In the genomic region with DNA sequence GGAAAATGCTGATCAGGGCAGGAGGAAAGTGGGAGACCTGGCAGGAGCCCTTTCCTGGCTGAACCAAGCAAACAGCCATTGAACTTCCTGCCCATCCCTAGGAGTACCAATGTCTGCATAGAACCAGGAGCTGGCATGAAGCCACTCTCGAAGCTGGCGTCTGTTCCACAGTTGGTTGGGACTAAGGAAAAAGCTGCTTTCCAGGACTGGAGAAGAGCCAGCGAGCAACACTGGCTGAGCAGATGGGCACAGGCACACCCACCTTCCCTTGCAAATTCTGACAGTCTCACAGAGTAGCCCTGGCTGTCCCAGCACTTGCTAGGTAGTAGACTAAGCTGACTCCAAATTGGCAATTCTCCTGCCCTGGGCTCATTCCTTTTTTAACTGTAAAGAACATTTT, we compare ENCODE assay signal across 8 mouse cellular contexts. TPM values are rescaled to one million over a fixed set of nuclear protein-coding genes. Genes with fewer than 3 reads are reported as not detected.
DNase-seq lines count a peak whose midpoint lies in the region; ATAC-seq lines count a peak whose summit lies in the region.
"Had no signal": no experiment of that assay in that cellular context is flagged by ENCODE, and none has a peak within 500 bp of the region (broad histone marks: within the 10 kb centered on the region; RNA-seq: fewer than 3 reads in every experiment).

No protein-coding gene starts in this region.

- DNase-seq in midbrain, embryonic 14.5 days: peak; percentile 70
- DNase-seq in cerebellum, adult 11-12 months: peak; percentile 80
- DNase-seq in forebrain, embryonic 14.5 days (ENCODE audit: low spot score): peak; percentile 95
- DNase-seq in layer of hippocampus, postnatal 36 days: peak; percentile 82 to 84
- DNase-seq in embryo, embryonic 9.5 days (ENCODE audit: extremely low spot score): no peak

- H3K4me2 ChIP-seq in midbrain, embryonic 14.5 days (ENCODE audit: low read length): no peak overlapping the region
- no peak overlapping the region for H3K4me2 ChIP-seq in midbrain, embryonic 13.5 days (replicated peaks)
- no peak overlapping the region for H3K4me2 ChIP-seq in forebrain, embryonic 14.5 days (ENCODE audit: low read length)
- no peak overlapping the region for H3K4me2 ChIP-seq in neural tube, embryonic 15.5 days

- no peaks in the 10 kb centered on the region for H3K36me3 ChIP-seq in midbrain, embryonic 14.5 days (ENCODE audit: control insufficient read depth, insufficient read depth, low read length)
- no peaks in the 10 kb centered on the region for H3K36me3 ChIP-seq in midbrain, embryonic 13.5 days
- 0 out of 2 replicates have a peak, but pooled peaks cover 2% of the 10 kb centered on the region for H3K36me3 ChIP-seq in forebrain, embryonic 14.5 days (ENCODE audit: control insufficient read depth, insufficient read depth, low read length)
- H3K36me3 ChIP-seq in neural tube, embryonic 15.5 days: no peaks in the 10 kb centered on the region

- H3K27ac ChIP-seq in midbrain, embryonic 14.5 days (replicated peaks; ENCODE audit: low read depth, low read length): no peak overlapping the region
- no peak overlapping the region for H3K27ac ChIP-seq in midbrain, embryonic 13.5 days
- H3K27ac ChIP-seq in forebrain, embryonic 14.5 days (ENCODE audit: low read depth, low read length): peak overlapping the region; percentile 39; the same call in 1 of the 2 replicates
- H3K27ac ChIP-seq in neural tube, embryonic 15.5 days (replicated peaks): peak overlapping the region; percentile 72; the same call in 1 of the 2 replicates

- H3K4me1 ChIP-seq in midbrain, embryonic 14.5 days (ENCODE audit: control insufficient read depth, insufficient read depth, low read length): peaks cover 11% of the 10 kb centered on the region; the same call in 1 of the 2 replicates
- H3K4me1 ChIP-seq in midbrain, embryonic 13.5 days (replicated peaks): peaks cover 20% of the 10 kb centered on the region
- peaks cover 15% of the 10 kb centered on the region for H3K4me1 ChIP-seq in forebrain, embryonic 14.5 days (ENCODE audit: control insufficient read depth, insufficient read depth, low read length)
- peaks cover 24% of the 10 kb centered on the region for H3K4me1 ChIP-seq in neural tube, embryonic 15.5 days

- H3K9me3 ChIP-seq in midbrain, embryonic 14.5 days (ENCODE audit: control insufficient read depth, low read length): no peaks in the 10 kb centered on the region
- H3K9me3 ChIP-seq in midbrain, embryonic 13.5 days: no peaks in the 10 kb centered on the region
- H3K9me3 ChIP-seq in forebrain, embryonic 14.5 days (replicated peaks; ENCODE audit: control insufficient read depth, low read length): no peaks in the 10 kb centered on the region
- no peaks in the 10 kb centered on the region for H3K9me3 ChIP-seq in neural tube, embryonic 15.5 days (replicated peaks)

- H3K27me3 ChIP-seq in midbrain, embryonic 14.5 days (ENCODE audit: control insufficient read depth, insufficient read depth, low read length): peaks cover 12% of the 10 kb centered on the region; the same call in 1 of the 2 replicates
- H3K27me3 ChIP-seq in midbrain, embryonic 13.5 days: peaks cover 58% of the 10 kb centered on the region
- H3K27me3 ChIP-seq in forebrain, embryonic 14.5 days (replicated peaks; ENCODE audit: control insufficient read depth, insufficient read depth, low read length): no peaks in the 10 kb centered on the region
- H3K27me3 ChIP-seq in neural tube, embryonic 15.5 days (replicated peaks): no peaks in the 10 kb centered on the region

- ATAC-seq in midbrain, embryonic 14.5 days (ENCODE audit: low FRiP score, low TSS enrichment): no peak
- ATAC-seq in midbrain, embryonic 13.5 days: no peak
- ATAC-seq in forebrain, embryonic 14.5 days: peak; percentile 76
- ATAC-seq in neural tube, embryonic 15.5 days (ENCODE audit: low FRiP score): 0 out of 2 replicates have a peak, but pooled peaks have one; percentile 30

- no peak overlapping the region for H3K4me3 ChIP-seq in midbrain, embryonic 14.5 days (replicated peaks; ENCODE audit: low read depth, low read length)
- H3K4me3 ChIP-seq in midbrain, embryonic 13.5 days (replicated peaks): no peak overlapping the region
- H3K4me3 ChIP-seq in forebrain, embryonic 14.5 days (ENCODE audit: low read depth, low read length): no peak overlapping the region
- no peak overlapping the region for H3K4me3 ChIP-seq in neural tube, embryonic 15.5 days (replicated peaks)

- no peak overlapping the region for H3K9ac ChIP-seq in midbrain, embryonic 14.5 days (replicated peaks; ENCODE audit: low read length)
- no peak overlapping the region for H3K9ac ChIP-seq in midbrain, embryonic 13.5 days (replicated peaks)
- no peak overlapping the region for H3K9ac ChIP-seq in forebrain, embryonic 14.5 days (ENCODE audit: low read length)
- no peak overlapping the region for H3K9ac ChIP-seq in neural tube, embryonic 15.5 days (replicated peaks)

- WGBS in midbrain, embryonic 14.5 days: 74% methylated on average over 3 of the region's 3 CpGs
- 73% methylated on average over 3 of the region's 3 CpGs for WGBS in midbrain, embryonic 13.5 days
- WGBS in forebrain, embryonic 14.5 days: 19% methylated on average over 3 of the region's 3 CpGs
- 62% methylated on average over 3 of the region's 3 CpGs for WGBS in neural tube, embryonic 15.5 days

RNA-seq across cellular contexts. Expression of a gene that starts 3.5 kb away (rescaled TPM):
- polyA plus RNA-seq in midbrain, embryonic 14.5 days (2014; fragmentation: Nextera tagmentation; extraction: Ambion mirVana): not detected in 2 replicates
- not detected in 2 replicates for polyA plus RNA-seq in midbrain, embryonic 13.5 days (2015; fragmentation: Nextera tagmentation; extraction: Ambion mirVana)
- polyA plus RNA-seq in forebrain, embryonic 14.5 days (2014; fragmentation: Nextera tagmentation; extraction: Ambion mirVana): not detected in 2 replicates
- total RNA-seq in layer of hippocampus, postnatal 36 days (2021): not detected
- not detected in 2 replicates for polyA plus RNA-seq in neural tube, embryonic 15.5 days (2015; fragmentation: Nextera tagmentation; extraction: Ambion mirVana)
- polyA plus RNA-seq: heart, postnatal 0 days had no signal

RNA-seq across cellular contexts. Expression of a gene that starts 22.5 kb away (rescaled TPM):
- polyA plus RNA-seq in midbrain, embryonic 14.5 days (2014; fragmentation: Nextera tagmentation; extraction: Ambion mirVana): 27.0 and 31.8 TPM in 2 replicates
- polyA plus RNA-seq in midbrain, embryonic 13.5 days (2015; fragmentation: Nextera tagmentation; extraction: Ambion mirVana): 33.7 and 35.3 TPM in 2 replicates
- 37.0 and 41.8 TPM in 2 replicates for polyA plus RNA-seq in forebrain, embryonic 14.5 days (2014; fragmentation: Nextera tagmentation; extraction: Ambion mirVana)
- total RNA-seq in layer of hippocampus, postnatal 36 days (2021): 1 to 10 TPM; 2.2 TPM
- polyA plus RNA-seq in neural tube, embryonic 15.5 days (2015; fragmentation: Nextera tagmentation; extraction: Ambion mirVana): 42.3 and 51.4 TPM in 2 replicates

RNA-seq across cellular contexts. Expression of a gene that starts 24.5 kb away (rescaled TPM):
- 317 and 327 TPM in 2 replicates for polyA plus RNA-seq in midbrain, embryonic 14.5 days (2014; fragmentation: Nextera tagmentation; extraction: Ambion mirVana)
- 275 TPM in 2 replicates for polyA plus RNA-seq in midbrain, embryonic 13.5 days (2015; fragmentation: Nextera tagmentation; extraction: Ambion mirVana)
- polyA plus RNA-seq in forebrain, embryonic 14.5 days (2014; fragmentation: Nextera tagmentation; extraction: Ambion mirVana): 303 and 306 TPM in 2 replicates
- 100 to 1,000 TPM; 280 to 304 TPM for total RNA-seq in layer of hippocampus, postnatal 36 days (2021)
- 342 and 381 TPM in 2 replicates for polyA plus RNA-seq in neural tube, embryonic 15.5 days (2015; fragmentation: Nextera tagmentation; extraction: Ambion mirVana)

Comparison
In these comparisons a context has a peak if more than half of its experiments do, and no peak if none do; other contexts are left out.
1. ATAC-seq: peak in forebrain, embryonic 14.5 days (single experiment) and neural tube, embryonic 15.5 days (single experiment); none in midbrain, embryonic 14.5 days (single experiment) and midbrain, embryonic 13.5 days (single experiment).
2. H3K27ac ChIP-seq: peak in forebrain, embryonic 14.5 days (single experiment) and neural tube, embryonic 15.5 days (single experiment); none in midbrain, embryonic 14.5 days (single experiment) and midbrain, embryonic 13.5 days (single experiment).